Comparison of ENCODE assay signal across 15 mouse cellular contexts in genomic region chr9:21346627-21347365, GRCm38 (mm10). TPM values are rescaled to one million over a fixed set of nuclear protein-coding genes. Genes with fewer than 3 reads are reported as not detected.
A peak's percentile ranks its signal among the peaks of the same experiment; 100 is the strongest.
DNase-seq lines count a peak whose midpoint lies in the region; ATAC-seq and TF ChIP-seq lines count a peak whose summit lies in the region.
"Had no signal": no experiment of that assay in that cellular context is flagged by ENCODE, and none has a peak within 500 bp of the region (broad histone marks: within the 10 kb centered on the region; RNA-seq: fewer than 3 reads in every experiment).

No protein-coding gene starts in this region.

- H3K27ac ChIP-seq in forebrain, embryonic 13.5 days = no peak overlapping the region
- no peak overlapping the region for H3K27ac ChIP-seq in forebrain, embryonic 16.5 days (ENCODE audit: low read length)
- H3K27ac ChIP-seq in liver, postnatal 0 days (ENCODE audit: low read depth) = no peak overlapping the region
- no peak overlapping the region for H3K27ac ChIP-seq in stomach, embryonic 14.5 days (ENCODE audit: low read length)
- H3K27ac ChIP-seq: embryonic facial prominence, embryonic 13.5 days; hindbrain, embryonic 13.5 days; limb, embryonic 12.5 days; midbrain, embryonic 15.5 days; neural tube, embryonic 13.5 days had no signal

- ATAC-seq in forebrain, embryonic 13.5 days = no peak
- no peak for ATAC-seq in forebrain, embryonic 16.5 days
- no peak for ATAC-seq in liver, postnatal 0 days
- 0 out of 2 replicates have a peak, but pooled peaks have one; percentile 37 for ATAC-seq in stomach, embryonic 14.5 days (ENCODE audit: insufficient number of reproducible peaks, insufficient read depth, low FRiP score, low read depth)
- ATAC-seq: forebrain, embryonic 14.5 days; midbrain, embryonic 15.5 days had no signal

- TF ChIP-seq EP300 in liver, postnatal 0 days (IDR thresholded peaks at IDR 0.05; ENCODE audit: low read depth) = no peak

- no peak overlapping the region for H3K4me3 ChIP-seq in forebrain, embryonic 13.5 days
- no peak overlapping the region for H3K4me3 ChIP-seq in forebrain, embryonic 16.5 days (replicated peaks; ENCODE audit: low read length)
- H3K4me3 ChIP-seq in liver, postnatal 0 days (ENCODE audit: low read depth, low read length) = no peak overlapping the region
- H3K4me3 ChIP-seq in stomach, embryonic 14.5 days (ENCODE audit: low read depth, low read length) = no peak overlapping the region
- H3K4me3 ChIP-seq: embryonic facial prominence, embryonic 13.5 days; hindbrain, embryonic 13.5 days; limb, embryonic 12.5 days; midbrain, embryonic 15.5 days; neural tube, embryonic 13.5 days had no signal

- peak; percentile 12 for DNase-seq in liver, postnatal 0 days
- DNase-seq in liver = no peak
- DNase-seq in cerebellum, adult 8-10 months = peak; percentile 53
- DNase-seq in right cerebral cortex, postnatal 25 days = no peak
- DNase-seq in embryo, embryonic 9.5 days (ENCODE audit: extremely low spot score) = no peak
- DNase-seq: adrenal gland, adult 2 months had no signal

- no peaks in the 10 kb centered on the region for H3K27me3 ChIP-seq in forebrain, embryonic 13.5 days
- H3K27me3 ChIP-seq in forebrain, embryonic 16.5 days (replicated peaks; ENCODE audit: control insufficient read depth, insufficient read depth, low read length) = no peaks in the 10 kb centered on the region
- no peaks in the 10 kb centered on the region for H3K27me3 ChIP-seq in liver, postnatal 0 days (ENCODE audit: insufficient read depth, low read length)
- no peaks in the 10 kb centered on the region for H3K27me3 ChIP-seq in stomach, embryonic 14.5 days (ENCODE audit: control insufficient read depth, insufficient read depth, low read length)
- H3K27me3 ChIP-seq: embryonic facial prominence, embryonic 13.5 days; hindbrain, embryonic 13.5 days; limb, embryonic 12.5 days; midbrain, embryonic 15.5 days; neural tube, embryonic 13.5 days had no signal

- H3K9me3 ChIP-seq in forebrain, embryonic 13.5 days (replicated peaks) = no peaks in the 10 kb centered on the region
- no peaks in the 10 kb centered on the region for H3K9me3 ChIP-seq in forebrain, embryonic 16.5 days (ENCODE audit: control insufficient read depth, low read length)
- H3K9me3 ChIP-seq in liver, postnatal 0 days (ENCODE audit: low read length) = no peaks in the 10 kb centered on the region
- H3K9me3 ChIP-seq in stomach, embryonic 14.5 days (ENCODE audit: control insufficient read depth, low read depth, low read length) = no peaks in the 10 kb centered on the region
- H3K9me3 ChIP-seq: embryonic facial prominence, embryonic 13.5 days; hindbrain, embryonic 13.5 days; limb, embryonic 12.5 days; midbrain, embryonic 15.5 days; neural tube, embryonic 13.5 days had no signal

- no peaks in the 10 kb centered on the region for H3K4me1 ChIP-seq in forebrain, embryonic 13.5 days
- no peaks in the 10 kb centered on the region for H3K4me1 ChIP-seq in forebrain, embryonic 16.5 days (replicated peaks; ENCODE audit: control insufficient read depth, insufficient read depth, low read length)
- no peaks in the 10 kb centered on the region for H3K4me1 ChIP-seq in liver, postnatal 0 days (ENCODE audit: insufficient read depth)
- no peaks in the 10 kb centered on the region for H3K4me1 ChIP-seq in stomach, embryonic 14.5 days (ENCODE audit: control insufficient read depth, insufficient read depth, low read length)
- H3K4me1 ChIP-seq: embryonic facial prominence, embryonic 13.5 days; hindbrain, embryonic 13.5 days; limb, embryonic 12.5 days; midbrain, embryonic 15.5 days; neural tube, embryonic 13.5 days had no signal

- peak overlapping the region; percentile 12; the same call in 1 of the 2 replicates for H3K9ac ChIP-seq in forebrain, embryonic 13.5 days
- no peak overlapping the region for H3K9ac ChIP-seq in forebrain, embryonic 16.5 days (replicated peaks; ENCODE audit: low read depth, low read length)
- H3K9ac ChIP-seq in liver, postnatal 0 days (replicated peaks) = no peak overlapping the region
- no peak overlapping the region for H3K9ac ChIP-seq in stomach, embryonic 14.5 days (replicated peaks; ENCODE audit: low read depth, low read length)
- H3K9ac ChIP-seq: embryonic facial prominence, embryonic 13.5 days; hindbrain, embryonic 13.5 days; limb, embryonic 12.5 days; midbrain, embryonic 15.5 days; neural tube, embryonic 13.5 days had no signal

- WGBS in forebrain, embryonic 13.5 days = 74% methylated on average over 16 of the region's 16 CpGs
- WGBS in forebrain, embryonic 16.5 days = 74% methylated on average over 16 of the region's 16 CpGs
- 83% methylated on average over 16 of the region's 16 CpGs for WGBS in liver, postnatal 0 days (ENCODE audit: insufficient replicate concordance)
- WGBS in stomach, embryonic 14.5 days = 74% methylated on average over 16 of the region's 16 CpGs

- peaks cover 78% of the 10 kb centered on the region for H3K36me3 ChIP-seq in forebrain, embryonic 13.5 days (ENCODE audit: poor library complexity, severe bottlenecking)
- H3K36me3 ChIP-seq in forebrain, embryonic 16.5 days (ENCODE audit: control insufficient read depth, insufficient read depth) = peaks cover 16% of the 10 kb centered on the region
- peaks cover 18% of the 10 kb centered on the region for H3K36me3 ChIP-seq in liver, postnatal 0 days (replicated peaks; ENCODE audit: insufficient read depth, low read length)
- H3K36me3 ChIP-seq in stomach, embryonic 14.5 days (ENCODE audit: control insufficient read depth, insufficient read depth, low read length) = peaks cover 73% of the 10 kb centered on the region

- no peak for TF ChIP-seq CTCF in liver, postnatal 0 days (IDR thresholded peaks at IDR 0.05; ENCODE audit: low read depth)

- H3K4me2 ChIP-seq in forebrain, embryonic 13.5 days = no peak overlapping the region
- no peak overlapping the region for H3K4me2 ChIP-seq in forebrain, embryonic 16.5 days (ENCODE audit: low read length)
- no peak overlapping the region for H3K4me2 ChIP-seq in liver, postnatal 0 days (ENCODE audit: low read depth, low read length)
- H3K4me2 ChIP-seq in stomach, embryonic 14.5 days (replicated peaks; ENCODE audit: low read depth, low read length) = no peak overlapping the region
- H3K4me2 ChIP-seq: embryonic facial prominence, embryonic 13.5 days; hindbrain, embryonic 13.5 days; limb, embryonic 12.5 days; midbrain, embryonic 15.5 days; neural tube, embryonic 13.5 days had no signal

RNA-seq across cellular contexts. Expression of gene Ilf3, which starts 20.9 kb away (rescaled TPM):
- 310 and 349 TPM in 2 replicates for polyA plus RNA-seq in forebrain, embryonic 13.5 days (2015; fragmentation: Nextera tagmentation; extraction: Ambion mirVana)
- polyA plus RNA-seq in forebrain, embryonic 16.5 days (2015; fragmentation: Nextera tagmentation; extraction: Ambion mirVana) = 309 and 325 TPM in 2 replicates
- polyA plus RNA-seq in liver, postnatal 0 days (2015; fragmentation: Nextera tagmentation; extraction: Ambion mirVana) = 19.1 and 23.5 TPM in 2 replicates
- 184 and 193 TPM in 2 replicates for polyA plus RNA-seq in stomach, embryonic 14.5 days (2014; fragmentation: Nextera tagmentation; extraction: Ambion mirVana)

RNA-seq across cellular contexts. Expression of gene Slc44a2, which starts 26.3 kb away (rescaled TPM):
- 63.6 and 68.3 TPM in 2 replicates for polyA plus RNA-seq in forebrain, embryonic 13.5 days (2015; fragmentation: Nextera tagmentation; extraction: Ambion mirVana)
- 86.2 and 88.7 TPM in 2 replicates for polyA plus RNA-seq in forebrain, embryonic 16.5 days (2015; fragmentation: Nextera tagmentation; extraction: Ambion mirVana)
- 12.8 and 14.4 TPM in 2 replicates for polyA plus RNA-seq in liver, postnatal 0 days (2015; fragmentation: Nextera tagmentation; extraction: Ambion mirVana)
- 122 and 125 TPM in 2 replicates for polyA plus RNA-seq in stomach, embryonic 14.5 days (2014; fragmentation: Nextera tagmentation; extraction: Ambion mirVana)

RNA-seq across cellular contexts. Expression of gene Ap1m2, which starts 34.7 kb away (rescaled TPM):
- 0.39 and 0.52 TPM in 2 replicates for polyA plus RNA-seq in forebrain, embryonic 13.5 days (2015; fragmentation: Nextera tagmentation; extraction: Ambion mirVana)
- 1.8 and 2.9 TPM in 2 replicates for polyA plus RNA-seq in forebrain, embryonic 16.5 days (2015; fragmentation: Nextera tagmentation; extraction: Ambion mirVana)
- 0.32 and 0.54 TPM in 2 replicates for polyA plus RNA-seq in liver, postnatal 0 days (2015; fragmentation: Nextera tagmentation; extraction: Ambion mirVana)
- 54.4 and 55.8 TPM in 2 replicates for polyA plus RNA-seq in stomach, embryonic 14.5 days (2014; fragmentation: Nextera tagmentation; extraction: Ambion mirVana)
- polyA plus RNA-seq: adrenal gland, adult 2 months had no signal

RNA-seq across cellular contexts. Expression of gene Cdkn2d, which starts 55.6 kb away (rescaled TPM):
- polyA plus RNA-seq in forebrain, embryonic 13.5 days (2015; fragmentation: Nextera tagmentation; extraction: Ambion mirVana) = 85.4 and 88.3 TPM in 2 replicates
- 85.1 and 97.7 TPM in 2 replicates for polyA plus RNA-seq in forebrain, embryonic 16.5 days (2015; fragmentation: Nextera tagmentation; extraction: Ambion mirVana)
- polyA plus RNA-seq in liver, postnatal 0 days (2015; fragmentation: Nextera tagmentation; extraction: Ambion mirVana) = 74.3 and 76.6 TPM in 2 replicates
- polyA plus RNA-seq in stomach, embryonic 14.5 days (2014; fragmentation: Nextera tagmentation; extraction: Ambion mirVana) = 47.4 and 48.5 TPM in 2 replicates

RNA-seq across cellular contexts. Expression of gene Kri1, which starts 59.0 kb away (rescaled TPM):
- polyA plus RNA-seq in forebrain, embryonic 13.5 days (2015; fragmentation: Nextera tagmentation; extraction: Ambion mirVana) = 15.4 and 20.1 TPM in 2 replicates
- 18.3 and 20.1 TPM in 2 replicates for polyA plus RNA-seq in forebrain, embryonic 16.5 days (2015; fragmentation: Nextera tagmentation; extraction: Ambion mirVana)
- 4.7 and 5.3 TPM in 2 replicates for polyA plus RNA-seq in liver, postnatal 0 days (2015; fragmentation: Nextera tagmentation; extraction: Ambion mirVana)
- polyA plus RNA-seq in stomach, embryonic 14.5 days (2014; fragmentation: Nextera tagmentation; extraction: Ambion mirVana) = 14.1 and 14.7 TPM in 2 replicates

Comparison
In these comparisons a context has a peak if more than half of its experiments do, and no peak if none do; other contexts are left out.
1. DNase-seq: peak in liver, postnatal 0 days (single experiment) and cerebellum, adult 8-10 months (single experiment); none in liver (single experiment), right cerebral cortex, postnatal 25 days (single experiment) and embryo, embryonic 9.5 days (single experiment).
2. RNA of gene Ap1m2, which starts 34.7 kb away (polyA plus RNA-seq): 54.4 to 55.8 TPM in stomach, embryonic 14.5 days; 1.8 to 2.9 TPM in forebrain, embryonic 16.5 days, 0.32 to 0.54 TPM in liver, postnatal 0 days and 0.39 to 0.52 TPM in forebrain, embryonic 13.5 days; every median in the first group is over 10 times any median in the second.